Mouse (Mus musculus): ENCODE results near the gene Traf3ip2.

Traf3ip2 gene

DNA sequence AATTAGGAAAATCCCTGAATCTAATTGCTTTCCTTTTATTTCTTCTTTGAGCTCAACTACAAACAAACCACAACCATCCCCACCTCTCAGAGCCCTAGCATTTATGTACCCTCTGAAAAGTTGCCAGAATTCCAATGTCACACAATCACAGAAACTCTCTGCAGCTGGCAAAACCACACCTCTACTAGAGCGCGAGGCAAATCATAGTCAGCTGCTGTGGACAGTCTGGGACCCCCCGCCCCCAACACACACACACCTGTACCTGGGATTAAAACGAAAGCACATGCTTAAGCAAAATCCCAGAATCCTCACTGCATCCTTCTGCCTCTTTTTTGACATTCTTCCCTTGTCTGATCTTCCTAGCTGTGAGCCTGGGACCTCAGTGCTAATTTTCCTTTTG lies 13.1 kb upstream of the Traf3ip2 start:
- in situ Hi-C loops (cut with MboI; ENCODE audit: unreplicated experiment in 2 of 2): no loop called here

- in situ Hi-C loops (cut with MboI; ENCODE audit: unreplicated experiment in 2 of 2): no loop called here
These were observed 12.6 kb upstream of the Traf3ip2 start for GRCm38 (mm10) chr10:39600115-39600514.

- in situ Hi-C loops (cut with MboI; ENCODE audit: unreplicated experiment in 2 of 2): no loop called here
These were observed 11.7 kb upstream of the Traf3ip2 start for GRCm38 (mm10) chr10:39601068-39601467.

- in situ Hi-C loops (cut with MboI; ENCODE audit: unreplicated experiment in 2 of 2): no loop called here
These were observed 6.3 kb upstream of the Traf3ip2 start for GRCm38 (mm10) chr10:39606434-39606833.

DNA sequence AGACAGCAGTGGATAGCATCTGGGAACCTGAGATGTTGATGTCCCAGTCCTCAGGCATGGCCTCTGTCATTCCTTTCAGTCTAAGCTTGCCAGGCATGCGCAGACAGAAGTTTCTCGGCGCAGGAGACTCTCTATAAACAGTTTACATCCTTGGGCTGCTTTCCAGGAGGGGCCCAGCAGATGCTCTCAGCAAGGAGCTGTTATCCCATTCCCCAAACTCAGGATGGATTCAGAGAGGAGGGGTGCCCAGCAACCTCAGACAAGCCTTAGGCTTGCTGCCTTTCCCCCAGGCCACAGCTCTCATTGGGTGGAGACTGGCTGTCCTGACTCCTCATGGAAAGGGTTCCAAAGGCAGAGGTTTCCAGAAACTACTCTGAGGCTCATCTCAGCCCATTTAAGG lies 1.5 kb upstream of the Traf3ip2 start:
- in situ Hi-C loops (cut with MboI; ENCODE audit: unreplicated experiment in 2 of 2): loop anchor here in 1 of 2 experiments (10.0 kb wide), 1 partner anchor 436 kb away; no protein-coding TSS in a partner anchor

DNA sequence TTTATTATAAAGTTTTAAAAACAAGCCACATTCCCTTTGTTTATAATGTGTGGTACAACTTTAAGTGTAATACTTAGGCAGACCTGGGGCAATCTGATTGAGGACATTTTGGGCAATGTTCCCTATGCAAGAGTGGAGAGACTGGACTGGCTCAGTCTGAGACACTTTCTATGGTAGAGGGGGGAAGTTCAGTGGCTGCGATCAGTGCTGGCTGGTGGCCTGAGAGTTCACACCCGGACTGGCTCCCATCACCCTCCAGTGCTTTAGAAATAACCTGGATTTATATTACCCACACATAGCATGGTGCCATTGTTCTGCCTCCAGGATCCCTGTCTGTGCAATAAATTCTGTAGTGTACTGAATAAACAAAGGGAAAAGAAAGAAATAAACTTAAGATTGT lies 603 bp upstream of the Traf3ip2 start:
- in situ Hi-C loops (cut with MboI; ENCODE audit: unreplicated experiment in 2 of 2): loop anchor here in 1 of 2 experiments (10.0 kb wide), 1 partner anchor 437 kb away; no protein-coding TSS in a partner anchor

DNA sequence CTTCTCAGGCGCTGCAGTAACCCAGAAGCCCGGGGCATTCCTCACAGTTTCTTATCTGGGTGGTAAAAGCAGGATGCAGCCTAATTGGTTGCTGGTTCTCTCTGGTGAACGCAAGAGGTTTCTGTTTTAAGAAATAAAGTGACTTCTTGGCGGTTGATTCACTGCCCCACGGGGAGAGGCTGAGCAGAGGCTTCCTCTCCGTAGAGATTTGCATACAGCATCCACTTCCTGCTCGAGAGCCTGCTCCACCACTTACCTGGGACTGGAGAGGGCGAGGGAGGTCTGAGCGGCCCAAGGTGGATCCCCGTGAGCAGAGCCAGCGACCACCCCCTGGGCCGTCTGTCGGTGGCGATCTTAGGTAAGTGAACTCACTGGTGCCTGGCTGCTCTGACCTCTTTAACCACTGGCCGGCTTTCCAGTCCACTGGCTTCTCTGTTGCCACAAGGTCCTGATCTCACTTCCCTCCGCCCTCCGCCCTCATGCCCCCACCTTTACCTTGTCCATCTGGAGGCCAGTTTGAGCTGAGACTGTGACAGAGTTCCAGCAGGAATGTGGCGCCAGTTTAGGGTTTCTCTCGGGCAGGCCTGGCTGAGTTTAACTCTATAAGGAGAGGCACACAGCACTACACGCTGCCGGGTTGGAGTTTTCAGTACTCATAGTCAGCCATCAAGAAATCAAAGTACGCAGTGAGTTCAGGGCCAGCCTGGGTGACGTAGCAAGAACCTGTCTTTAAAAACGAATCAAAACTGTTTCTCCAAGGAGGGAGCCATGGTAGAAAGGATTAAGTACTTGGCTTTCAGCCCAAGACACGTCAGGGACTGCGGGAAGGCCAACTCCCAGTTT lies 476 bp downstream of the Traf3ip2 start:
- in situ Hi-C loops (cut with MboI; ENCODE audit: unreplicated experiment in 2 of 2): loop anchor here in 1 of 2 experiments (10.0 kb wide), 1 partner anchor 438 kb away; no protein-coding TSS in a partner anchor

DNA sequence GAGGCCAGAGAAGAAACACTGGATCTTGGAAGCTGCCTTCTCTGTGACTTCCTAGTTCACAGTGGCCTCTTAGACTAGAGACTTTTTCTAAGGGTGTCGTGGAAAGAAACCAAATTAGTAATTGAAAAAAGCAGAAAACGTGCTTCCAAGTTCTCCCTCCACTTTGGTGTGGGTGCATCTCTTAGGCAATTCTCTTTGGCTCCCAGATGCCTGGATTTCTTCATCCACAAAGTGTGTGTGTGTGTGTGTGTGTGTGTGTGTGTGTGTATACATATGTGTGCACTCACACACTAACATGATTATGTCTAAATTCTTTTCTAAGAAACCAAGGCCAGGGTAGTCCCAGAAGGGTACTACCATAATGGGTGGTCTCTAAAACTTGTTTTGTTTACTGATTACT lies 1.2 kb downstream of the Traf3ip2 start:
- in situ Hi-C loops (cut with MboI; ENCODE audit: unreplicated experiment in 2 of 2): loop anchor here in 1 of 2 experiments (10.0 kb wide), 1 partner anchor 439 kb away; no protein-coding TSS in a partner anchor

DNA sequence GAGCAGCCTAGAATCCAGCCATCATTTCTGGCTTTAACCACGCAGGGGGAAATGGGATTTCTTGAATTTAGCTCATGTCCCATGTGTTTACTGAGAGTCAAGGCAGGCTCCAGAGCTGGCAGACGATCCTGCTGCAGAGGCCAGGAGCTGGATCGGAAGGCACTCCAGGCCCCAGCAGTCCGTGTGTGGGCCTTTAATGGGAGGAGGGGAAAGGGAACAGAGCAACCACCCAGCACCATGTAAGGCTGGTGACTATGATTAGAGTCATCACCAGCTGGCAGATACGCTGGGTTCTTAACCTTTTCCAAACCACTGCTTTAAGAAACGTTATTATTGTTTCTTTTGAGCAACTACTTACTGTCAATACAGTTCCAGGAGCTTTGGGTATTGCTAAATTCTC lies 1.9 kb downstream of the Traf3ip2 start:
- in situ Hi-C loops (cut with MboI; ENCODE audit: unreplicated experiment in 2 of 2): loop anchor here in 1 of 2 experiments (10.0 kb wide), 1 partner anchor 440 kb away; no protein-coding TSS in a partner anchor

DNA sequence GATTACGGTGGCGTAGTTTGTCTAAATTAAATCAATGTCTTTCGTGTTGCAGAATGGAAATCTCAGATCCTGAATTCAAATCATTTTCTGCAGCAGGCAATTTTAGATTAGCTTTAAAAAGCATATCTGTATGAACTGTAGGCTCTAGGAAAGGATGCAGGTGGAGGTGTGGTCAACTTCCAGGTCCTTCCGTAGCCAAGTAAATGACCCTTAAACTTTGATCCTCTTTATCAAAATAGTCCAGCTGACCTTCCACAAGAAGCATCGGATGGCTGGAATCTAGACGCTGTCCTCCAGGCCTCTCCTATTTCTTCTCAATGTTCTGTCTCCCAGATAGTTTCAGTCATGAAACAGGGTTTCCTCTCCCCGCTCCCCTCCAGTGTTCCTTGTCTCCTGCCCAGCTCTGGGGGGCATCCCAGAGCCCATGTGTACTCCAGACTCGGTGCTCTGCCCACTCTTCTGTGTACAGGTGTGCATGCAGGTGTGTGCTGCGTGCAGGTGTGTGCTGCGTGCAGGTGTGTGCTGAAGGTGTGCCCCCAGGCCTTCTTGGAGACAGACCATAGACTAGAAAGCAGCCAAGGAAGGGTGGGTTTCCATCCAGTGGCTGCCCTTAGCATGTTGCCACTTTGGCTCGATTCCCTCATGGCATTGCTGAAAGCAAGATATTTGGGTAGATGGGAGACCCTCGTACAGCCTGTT lies 2.9 kb downstream of the Traf3ip2 start:
- in situ Hi-C loops (cut with MboI; ENCODE audit: unreplicated experiment in 2 of 2): loop anchor here in 1 of 2 experiments (10.0 kb wide), 1 partner anchor 441 kb away; no protein-coding TSS in a partner anchor

GRCm38 (mm10) chr10:39616230-39616590 lies 3.5 kb downstream of the Traf3ip2 start:
- in situ Hi-C loops (cut with MboI; ENCODE audit: unreplicated experiment in 2 of 2): loop anchor here in 1 of 2 experiments (10.0 kb wide), 1 partner anchor 441 kb away; no protein-coding TSS in a partner anchor

- in situ Hi-C loops (cut with MboI; ENCODE audit: unreplicated experiment in 2 of 2): loop anchor here in 1 of 2 experiments (10.0 kb wide), 1 partner anchor 442 kb away; no protein-coding TSS in a partner anchor
These were observed 3.9 kb downstream of the Traf3ip2 start for GRCm38 (mm10) chr10:39616626-39617025.

GRCm38 (mm10) chr10:39618431-39618830 lies 5.7 kb downstream of the Traf3ip2 start:
- in situ Hi-C loops (cut with MboI; ENCODE audit: unreplicated experiment in 2 of 2): loop anchor here in 1 of 2 experiments (10.0 kb wide), 1 partner anchor 444 kb away; no protein-coding TSS in a partner anchor

GRCm38 (mm10) chr10:39620626-39621025 lies 7.9 kb downstream of the Traf3ip2 start:
- in situ Hi-C loops (cut with MboI; ENCODE audit: unreplicated experiment in 2 of 2): no loop called here

GRCm38 (mm10) chr10:39623806-39624205 lies 11.1 kb downstream of the Traf3ip2 start:
- in situ Hi-C loops (cut with MboI; ENCODE audit: unreplicated experiment in 2 of 2): no loop called here

GRCm38 (mm10) chr10:39624837-39625625 lies 12.3 kb downstream of the Traf3ip2 start:
- in situ Hi-C loops (cut with MboI; ENCODE audit: unreplicated experiment in 2 of 2): no loop called here

DNA sequence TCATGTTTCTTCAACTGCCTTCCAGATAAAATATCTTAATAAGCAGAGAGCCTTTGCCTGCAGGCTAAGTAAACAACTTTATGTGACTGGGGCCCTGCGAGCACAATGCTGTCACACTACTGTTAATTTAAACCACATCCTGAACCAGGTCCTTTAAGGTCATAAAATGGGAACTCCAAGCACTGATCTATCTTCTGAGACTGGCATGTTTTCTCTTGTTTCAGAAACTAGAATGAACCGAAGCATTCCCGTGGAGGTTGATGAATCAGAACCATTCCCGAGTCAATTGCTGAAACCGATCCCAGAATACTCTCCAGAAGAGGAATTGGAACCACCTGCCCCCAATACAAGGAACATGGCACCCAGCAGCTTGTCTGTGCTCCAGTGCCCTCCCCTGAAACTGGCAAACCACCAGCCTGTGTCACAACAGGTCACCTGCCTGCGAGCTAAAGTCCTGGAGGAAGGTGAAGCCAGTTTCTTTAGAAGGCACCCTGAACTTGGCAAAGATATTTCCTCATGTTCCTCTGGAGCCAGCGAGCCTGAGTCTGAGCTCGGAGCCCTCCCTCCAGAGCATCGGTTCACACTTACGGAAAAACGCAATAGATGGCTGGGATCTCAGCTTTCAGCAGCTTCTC lies 13.0 kb downstream of the Traf3ip2 start:
- in situ Hi-C loops (cut with MboI; ENCODE audit: unreplicated experiment in 2 of 2): no loop called here

DNA sequence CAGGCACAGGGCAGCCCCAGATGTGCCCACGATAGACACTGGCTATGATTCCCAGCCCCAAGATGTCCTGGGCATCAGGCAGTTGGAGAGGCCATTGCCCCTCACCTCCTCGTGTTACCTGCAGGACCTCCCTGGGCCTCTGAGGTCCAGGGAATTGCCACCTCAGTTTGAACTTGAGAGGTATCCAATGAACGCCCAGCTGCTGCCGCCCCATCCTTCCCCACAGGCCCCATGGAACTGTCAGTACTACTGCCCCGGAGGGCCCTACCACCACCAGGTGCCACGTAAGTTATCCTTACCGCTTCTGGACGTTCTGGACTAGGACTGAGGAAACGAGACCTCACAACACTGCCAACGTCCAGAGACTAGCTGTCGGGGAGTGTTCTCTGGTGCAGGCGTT lies 13.6 kb downstream of the Traf3ip2 start:
- in situ Hi-C loops (cut with MboI; ENCODE audit: unreplicated experiment in 2 of 2): no loop called here

DNA sequence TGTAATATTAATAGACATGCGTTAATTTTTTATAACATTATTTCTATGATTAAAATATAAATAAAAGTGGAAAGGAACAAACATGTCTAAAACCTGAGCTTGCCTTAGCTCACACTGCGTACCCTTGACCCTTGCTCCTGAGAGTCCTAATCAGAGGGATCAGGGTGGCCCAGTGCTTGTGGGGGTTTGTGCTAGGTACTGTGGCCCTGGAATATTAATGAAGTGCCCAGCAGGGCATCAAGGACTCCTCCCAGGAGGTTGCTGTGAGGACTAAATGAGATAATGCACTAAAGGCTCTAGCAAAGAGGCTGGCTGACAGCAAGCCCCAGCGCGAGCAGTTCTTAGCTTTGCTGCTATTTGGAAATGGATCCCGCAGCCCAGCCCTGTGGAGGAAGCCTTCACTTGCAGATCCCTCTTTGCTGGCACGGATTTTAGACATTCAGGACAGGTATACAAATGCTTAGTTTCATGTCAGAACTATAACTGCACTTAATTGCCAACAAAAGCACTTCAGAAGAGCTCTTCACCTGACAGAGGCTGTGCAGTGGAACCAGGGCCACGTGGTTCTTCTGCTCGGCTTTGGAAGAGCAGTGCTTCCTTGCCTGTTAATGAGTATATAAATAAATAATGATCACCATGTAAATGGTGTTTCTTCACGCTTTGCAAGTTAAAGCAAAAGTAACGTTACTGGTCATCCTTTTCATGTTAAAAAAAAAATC lies 16.2 kb downstream of the Traf3ip2 start:
- in situ Hi-C loops (cut with MboI; ENCODE audit: unreplicated experiment in 2 of 2): no loop called here
